Mouse (Mus musculus): ENCODE data around the gene Fank1.

DNA sequence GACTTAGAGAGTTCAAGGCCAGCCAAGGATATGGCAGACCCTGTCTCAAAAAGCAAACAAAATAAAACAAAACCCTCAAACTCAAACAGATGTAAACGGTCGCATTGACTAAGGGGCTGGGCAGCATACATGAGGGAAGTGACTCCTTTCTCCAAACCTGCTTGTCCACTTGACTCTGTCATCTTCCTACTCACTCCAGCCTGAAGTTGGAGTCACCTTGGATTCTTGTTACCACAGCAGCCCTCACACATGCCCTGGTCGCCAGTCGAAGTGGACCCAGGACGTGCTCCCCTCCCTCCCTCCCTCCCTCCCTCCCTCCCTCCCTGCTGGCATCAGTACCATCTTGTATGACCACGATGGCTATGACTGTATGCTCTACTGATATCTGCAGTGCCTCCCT, 4.9 kb downstream of the Fank1 start:
- TF ChIP-seq CTCF (IDR thresholded peaks at IDR 0.05; ENCODE audit: borderline replicate concordance, insufficient read depth, low read length) (no peak), POLR2A (IDR thresholded peaks at IDR 0.05; ENCODE audit: low read depth, low read length) (no peak)
